18 mouse cellular contexts compared by ENCODE assay signal in genomic region chr10:80683647-80684046, GRCm38 (mm10). TPM values are rescaled to one million over a fixed set of nuclear protein-coding genes. Genes with fewer than 3 reads are reported as not detected.
DNase-seq lines count a peak whose midpoint lies in the region; ATAC-seq and TF ChIP-seq lines count a peak whose summit lies in the region.
"Had no signal": no experiment of that assay in that cellular context is flagged by ENCODE, and none has a peak within 500 bp of the region (broad histone marks: within the 10 kb centered on the region; RNA-seq: fewer than 3 reads in every experiment).

No protein-coding gene starts in this region.

- intact Hi-C loops in left cerebral cortex, adult 2 months (cut with DNase I) = loop anchor here (10.0 kb wide), 1 partner anchor 239 kb away; no protein-coding TSS in a partner anchor

- no peak for TF ChIP-seq CTCF in spleen, adult 2 months (IDR thresholded peaks at IDR 0.05; ENCODE audit: extremely low read depth, insufficient read depth, insufficient read length, insufficient replicate concordance)
- no peak for TF ChIP-seq CTCF in left cerebral cortex, adult 2 months (IDR thresholded peaks at IDR 0.05)

- no peaks in the 10 kb centered on the region for H3K27me3 ChIP-seq in kidney, embryonic 15.5 days
- H3K27me3 ChIP-seq in spleen, adult 2 months (ENCODE audit: control insufficient read depth, insufficient read depth, low read length) = no peaks in the 10 kb centered on the region
- H3K27me3 ChIP-seq in liver, embryonic 16.5 days (ENCODE audit: control insufficient read depth, insufficient read depth, low read depth, low read length) = no peaks in the 10 kb centered on the region
- H3K27me3 ChIP-seq: forebrain, embryonic 13.5 days; heart, embryonic 13.5 days; hindbrain, embryonic 15.5 days; lung, embryonic 15.5 days; midbrain, embryonic 13.5 days had no signal

- no peak overlapping the region for H3K4me2 ChIP-seq in kidney, embryonic 15.5 days
- H3K4me2 ChIP-seq in liver, embryonic 16.5 days (ENCODE audit: low read depth, low read length) = no peak overlapping the region
- H3K4me2 ChIP-seq: forebrain, embryonic 13.5 days; heart, embryonic 13.5 days; hindbrain, embryonic 15.5 days; lung, embryonic 15.5 days; midbrain, embryonic 13.5 days had no signal

- no peak overlapping the region for H3K4me3 ChIP-seq in kidney, embryonic 15.5 days (replicated peaks)
- no peak overlapping the region for H3K4me3 ChIP-seq in spleen, adult 2 months (ENCODE audit: extremely low read depth, insufficient read depth, insufficient read length)
- no peak overlapping the region for H3K4me3 ChIP-seq in liver, embryonic 16.5 days (ENCODE audit: low read depth, low read length)
- H3K4me3 ChIP-seq in left cerebral cortex, adult 2 months = no peak overlapping the region
- H3K4me3 ChIP-seq: forebrain, embryonic 13.5 days; heart, embryonic 13.5 days; hindbrain, embryonic 10.5 days; hindbrain, embryonic 15.5 days; lung, embryonic 15.5 days; midbrain, embryonic 13.5 days had no signal

- no peak for ATAC-seq in kidney, embryonic 15.5 days (replicated peaks; ENCODE audit: low FRiP score)
- no peak for ATAC-seq in liver, embryonic 16.5 days (ENCODE audit: low read depth)
- ATAC-seq: forebrain, embryonic 13.5 days; midbrain, embryonic 13.5 days had no signal

- H3K9ac ChIP-seq in kidney, embryonic 15.5 days = 0 out of 2 replicates have a peak overlapping the region, but pooled peaks have one; percentile 1
- peak overlapping the region; percentile 7; the same call in 1 of the 2 replicates for H3K9ac ChIP-seq in liver, embryonic 16.5 days (ENCODE audit: low read depth, low read length)
- H3K9ac ChIP-seq: forebrain, embryonic 13.5 days; hindbrain, embryonic 15.5 days; lung, embryonic 15.5 days; midbrain, embryonic 13.5 days had no signal

- H3K9me3 ChIP-seq in kidney, embryonic 15.5 days (replicated peaks) = no peaks in the 10 kb centered on the region
- no peaks in the 10 kb centered on the region for H3K9me3 ChIP-seq in liver, embryonic 16.5 days (replicated peaks; ENCODE audit: control insufficient read depth, low read length)
- H3K9me3 ChIP-seq: forebrain, embryonic 13.5 days; G1E; heart, embryonic 13.5 days; hindbrain, embryonic 10.5 days; hindbrain, embryonic 15.5 days; lung, embryonic 15.5 days; midbrain, embryonic 13.5 days had no signal

- peaks cover 19% of the 10 kb centered on the region for H3K4me1 ChIP-seq in kidney, embryonic 15.5 days
- H3K4me1 ChIP-seq in spleen, adult 2 months (ENCODE audit: control insufficient read depth, insufficient read depth, insufficient read length) = peaks cover 43% of the 10 kb centered on the region
- H3K4me1 ChIP-seq in liver, embryonic 16.5 days (ENCODE audit: control insufficient read depth, low read depth, low read length) = peaks cover 40% of the 10 kb centered on the region

- no peak for TF ChIP-seq POLR2A in spleen, adult 2 months (IDR thresholded peaks at IDR 0.05; ENCODE audit: low read depth, low read length)

- peak; percentile 55 for DNase-seq in adrenal gland, adult 2 months
- DNase-seq in adrenal gland, postnatal 25 days = no peak
- DNase-seq in kidney, postnatal 36 days = no peak
- no peak for DNase-seq in spleen, adult 2 months (ENCODE audit: low read depth in 1 of 2, low spot score in 2 of 2)
- no peak for DNase-seq in spleen, postnatal 4 days (ENCODE audit: low spot score in 2 of 2)
- no peak for DNase-seq in left cerebral cortex, adult 2 months (ENCODE audit: extremely low spot score in 1 of 2, low spot score in 2 of 2)
- DNase-seq: cerebellum, adult 8-10 months; right cerebral cortex, postnatal 14 days had no signal

- no peak overlapping the region for H3K27ac ChIP-seq in kidney, embryonic 15.5 days
- H3K27ac ChIP-seq in spleen, adult 2 months (ENCODE audit: insufficient read depth, low read length) = peak overlapping the region; percentile 67
- peak overlapping the region; percentile 88 for H3K27ac ChIP-seq in liver, embryonic 16.5 days (ENCODE audit: low read length)
- no peak overlapping the region for H3K27ac ChIP-seq in left cerebral cortex, adult 2 months
- H3K27ac ChIP-seq: forebrain, embryonic 13.5 days; hindbrain, embryonic 10.5 days; hindbrain, embryonic 15.5 days; lung, embryonic 15.5 days; midbrain, embryonic 13.5 days; stomach, postnatal 0 days had no signal

- WGBS in kidney, embryonic 15.5 days = 88% methylated on average over 1 of the region's 1 CpGs
- 86% methylated on average over 1 of the region's 1 CpGs for WGBS in spleen, adult 2 months
- WGBS in liver, embryonic 16.5 days (ENCODE audit: insufficient replicate concordance) = 80% methylated on average over 1 of the region's 1 CpGs

- peaks cover 30% of the 10 kb centered on the region for H3K36me3 ChIP-seq in kidney, embryonic 15.5 days
- peaks cover 21% of the 10 kb centered on the region for H3K36me3 ChIP-seq in spleen, adult 2 months (ENCODE audit: control insufficient read depth, insufficient read depth, low read length)
- H3K36me3 ChIP-seq in liver, embryonic 16.5 days (ENCODE audit: control insufficient read depth, insufficient read depth) = peaks cover 11% of the 10 kb centered on the region

RNA-seq across cellular contexts. Expression of gene Mknk2, which starts 5.7 kb away (rescaled TPM):
- total RNA-seq in adrenal gland, adult 2 months (2021) = 100 to 1,000 TPM; 185 to 189 TPM
- polyA plus RNA-seq in adrenal gland, adult 2 months (2012; rRNA removed) = 427 and 546 TPM in 2 replicates
- 155 and 164 TPM in 2 replicates for total RNA-seq in adrenal gland, postnatal 25 days (2021)
- 95.3 and 103 TPM in 2 replicates for polyA plus RNA-seq in kidney, embryonic 15.5 days (2015; fragmentation: Nextera tagmentation; extraction: Ambion mirVana)
- 351 and 533 TPM in 2 replicates for polyA plus RNA-seq in spleen, adult 2 months (2012; rRNA removed)
- polyA plus RNA-seq in liver, embryonic 16.5 days (2015; fragmentation: Nextera tagmentation; extraction: Ambion mirVana) = 41.5 and 54.4 TPM in 2 replicates
- 10 to 100 TPM; 42.8 to 48.8 TPM for total RNA-seq in left cerebral cortex, adult 2 months (2021)

RNA-seq across cellular contexts. Expression of gene Mob3a, which starts 18.1 kb away (rescaled TPM):
- 10 to 100 TPM; 18.0 to 19.4 TPM for total RNA-seq in adrenal gland, adult 2 months (2021)
- polyA plus RNA-seq in adrenal gland, adult 2 months (2012; rRNA removed) = 22.5 and 27.1 TPM in 2 replicates
- total RNA-seq in adrenal gland, postnatal 25 days (2021) = 15.2 and 18.8 TPM in 2 replicates
- polyA plus RNA-seq in kidney, embryonic 15.5 days (2015; fragmentation: Nextera tagmentation; extraction: Ambion mirVana) = 37.7 and 41.5 TPM in 2 replicates
- 130 and 156 TPM in 2 replicates for polyA plus RNA-seq in spleen, adult 2 months (2012; rRNA removed)
- 26.1 and 27.4 TPM in 2 replicates for polyA plus RNA-seq in liver, embryonic 16.5 days (2015; fragmentation: Nextera tagmentation; extraction: Ambion mirVana)
- total RNA-seq in left cerebral cortex, adult 2 months (2021) = 10 to 100 TPM; 13.6 to 15.5 TPM

RNA-seq across cellular contexts. Expression of gene Izumo4, which starts 18.3 kb away (rescaled TPM):
- total RNA-seq in adrenal gland, adult 2 months (2021) = 10 to 100 TPM; 13.2 to 21.2 TPM
- 73.3 and 74.3 TPM in 2 replicates for polyA plus RNA-seq in adrenal gland, adult 2 months (2012; rRNA removed)
- 21.6 and 37.1 TPM in 2 replicates for total RNA-seq in adrenal gland, postnatal 25 days (2021)
- 22.8 and 26.2 TPM in 2 replicates for polyA plus RNA-seq in kidney, embryonic 15.5 days (2015; fragmentation: Nextera tagmentation; extraction: Ambion mirVana)
- 49.0 and 60.8 TPM in 2 replicates for polyA plus RNA-seq in spleen, adult 2 months (2012; rRNA removed)
- 9.3 and 10.4 TPM in 2 replicates for polyA plus RNA-seq in liver, embryonic 16.5 days (2015; fragmentation: Nextera tagmentation; extraction: Ambion mirVana)
- total RNA-seq in left cerebral cortex, adult 2 months (2021) = 10 to 100 TPM; 45.0 to 46.0 TPM

RNA-seq across cellular contexts. Expression of gene Btbd2, which starts 26.8 kb away (rescaled TPM):
- 10 to 100 TPM; 54.1 to 73.9 TPM for total RNA-seq in adrenal gland, adult 2 months (2021)
- polyA plus RNA-seq in adrenal gland, adult 2 months (2012; rRNA removed) = 165 and 166 TPM in 2 replicates
- 68.4 and 79.2 TPM in 2 replicates for total RNA-seq in adrenal gland, postnatal 25 days (2021)
- polyA plus RNA-seq in kidney, embryonic 15.5 days (2015; fragmentation: Nextera tagmentation; extraction: Ambion mirVana) = 78.6 and 83.2 TPM in 2 replicates
- 49.5 and 66.1 TPM in 2 replicates for polyA plus RNA-seq in spleen, adult 2 months (2012; rRNA removed)
- 2.8 and 5.1 TPM in 2 replicates for polyA plus RNA-seq in liver, embryonic 16.5 days (2015; fragmentation: Nextera tagmentation; extraction: Ambion mirVana)
- 10 to 100 TPM; 85.1 to 96.7 TPM for total RNA-seq in left cerebral cortex, adult 2 months (2021)

RNA-seq across cellular contexts. Expression of gene Ap3d1, which starts 58.4 kb away (rescaled TPM):
- 100 to 1,000 TPM in 1 of 2 experiments, 10 to 100 TPM in 1; 85.6 to 104 TPM for total RNA-seq in adrenal gland, adult 2 months (2021)
- 98.1 and 131 TPM in 2 replicates for polyA plus RNA-seq in adrenal gland, adult 2 months (2012; rRNA removed)
- 94.4 and 102 TPM in 2 replicates for total RNA-seq in adrenal gland, postnatal 25 days (2021)
- 68.1 and 70.9 TPM in 2 replicates for polyA plus RNA-seq in kidney, embryonic 15.5 days (2015; fragmentation: Nextera tagmentation; extraction: Ambion mirVana)
- polyA plus RNA-seq in spleen, adult 2 months (2012; rRNA removed) = 92.5 and 111 TPM in 2 replicates
- 20.9 and 21.2 TPM in 2 replicates for polyA plus RNA-seq in liver, embryonic 16.5 days (2015; fragmentation: Nextera tagmentation; extraction: Ambion mirVana)
- total RNA-seq in left cerebral cortex, adult 2 months (2021) = 100 to 1,000 TPM; 150 to 151 TPM

Comparison
In these comparisons a context has a peak if more than half of its experiments do, and no peak if none do; other contexts are left out.
1. H3K27ac ChIP-seq: peak in spleen, adult 2 months (single experiment) and liver, embryonic 16.5 days (single experiment); none in kidney, embryonic 15.5 days (single experiment) and left cerebral cortex, adult 2 months (single experiment).